Mouse (Mus musculus): ENCODE results near the gene Endov. TPM values are rescaled to one million over a fixed set of nuclear protein-coding genes. Genes with fewer than 3 reads are reported as not detected.

Endov gene
- polyA plus RNA-seq, 1 experiment from 2014 or later: 17.1 TPM

DNA sequence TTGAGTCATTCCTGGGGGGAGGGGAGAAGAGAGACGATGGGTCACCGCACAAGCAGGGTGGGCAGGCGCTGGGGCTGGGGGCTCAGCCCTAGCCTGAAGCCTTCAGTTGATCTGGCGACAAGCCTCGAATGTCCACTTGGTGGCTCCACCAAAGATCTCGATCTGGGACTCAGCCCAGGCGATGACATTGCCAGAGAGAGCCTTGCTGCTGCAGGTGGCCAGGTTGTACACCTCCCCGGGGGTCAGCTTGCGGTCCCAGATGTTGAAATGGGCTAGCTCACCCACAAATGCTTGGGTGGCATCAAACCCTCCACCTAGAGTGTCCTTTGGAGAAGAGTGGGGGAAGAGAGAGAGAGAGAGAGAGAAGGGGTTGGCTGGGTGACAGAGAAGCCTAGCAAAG is 51.2 kb downstream of the Endov start:
- H3K4me2 ChIP-seq (replicated peaks): no peak overlapping the region
- ATAC-seq (ENCODE audit: low FRiP score, low read depth): no peak
- peaks cover 87% of the 10 kb centered on the region for H3K27me3 ChIP-seq
- peaks cover 18% of the 10 kb centered on the region for H3K4me1 ChIP-seq
- H3K4me3 ChIP-seq: no peak overlapping the region
- H3K27ac ChIP-seq: no peak overlapping the region
- no peaks in the 10 kb centered on the region for H3K36me3 ChIP-seq
- H3K9ac ChIP-seq: no peak overlapping the region
- WGBS: 56% methylated on average over 9 of the region's 9 CpGs
- no peaks in the 10 kb centered on the region for H3K9me3 ChIP-seq

DNA sequence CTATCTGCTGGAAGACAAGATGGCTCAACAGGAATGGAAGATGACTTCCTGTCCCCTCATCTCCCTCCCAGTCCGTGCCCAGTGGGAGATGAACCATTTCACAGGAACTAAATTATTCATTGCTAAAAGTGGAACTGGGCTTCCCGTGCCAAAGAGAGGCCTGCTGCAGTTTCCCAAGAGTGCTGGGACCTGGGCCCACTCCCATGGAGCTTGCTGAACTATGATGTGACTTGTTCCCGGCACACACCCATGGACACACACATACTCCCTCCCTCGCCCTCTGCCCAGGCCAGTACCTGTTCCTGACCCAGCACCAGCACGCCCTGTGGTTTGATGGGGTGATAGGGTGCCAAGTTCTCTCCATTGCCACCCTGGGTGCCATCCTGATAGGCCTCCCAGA is 51.7 kb downstream of the Endov start:
- 76% methylated on average over 5 of the region's 5 CpGs for WGBS
- H3K9ac ChIP-seq: no peak overlapping the region
- H3K4me1 ChIP-seq: peaks cover 22% of the 10 kb centered on the region
- H3K9me3 ChIP-seq: no peaks in the 10 kb centered on the region
- H3K4me3 ChIP-seq: no peak overlapping the region
- no peaks in the 10 kb centered on the region for H3K36me3 ChIP-seq
- peaks cover 90% of the 10 kb centered on the region for H3K27me3 ChIP-seq
- H3K4me2 ChIP-seq (replicated peaks): no peak overlapping the region
- no peak for ATAC-seq (ENCODE audit: low FRiP score, low read depth)
- H3K27ac ChIP-seq: no peak overlapping the region

DNA sequence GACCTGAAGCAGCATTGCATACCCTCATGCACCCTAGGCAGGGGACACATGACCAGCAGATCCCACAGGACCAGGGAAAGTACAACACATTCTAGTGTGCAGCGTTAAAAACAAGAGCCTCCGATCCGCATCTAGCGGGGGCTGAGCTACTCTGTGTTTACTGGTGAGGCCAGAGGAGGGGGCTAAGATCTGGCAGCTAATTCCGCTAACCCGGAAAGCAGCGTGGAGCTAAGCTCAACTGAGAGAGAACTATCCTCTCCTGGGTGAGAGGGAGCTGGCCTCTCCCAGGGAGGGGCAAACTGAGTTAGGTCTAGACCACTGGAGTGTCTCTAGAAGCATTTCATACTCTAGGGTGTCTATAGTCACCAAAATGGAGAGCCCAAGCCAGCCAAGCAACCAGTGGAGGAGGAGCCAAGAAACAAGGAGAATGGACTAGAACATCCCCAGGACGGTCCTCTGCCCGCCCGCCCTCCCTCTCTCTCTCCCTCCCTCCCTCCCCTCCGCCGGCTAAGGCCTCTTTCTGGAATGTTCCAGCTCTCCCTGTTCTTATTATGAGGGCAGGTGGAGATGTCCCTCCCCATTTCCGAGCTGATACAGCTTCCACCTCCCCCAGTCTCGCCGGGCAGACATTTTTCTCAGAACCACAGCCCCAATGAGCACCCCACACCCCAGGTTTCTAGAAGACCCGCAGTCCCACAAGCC is 52.8 kb downstream of the Endov start:
- Histone ChIP-seq H3K27me3 (peaks cover 99% of the 10 kb centered on the region), H3K27ac (no peak overlapping the region)
- 39% methylated on average over 16 of the region's 16 CpGs for WGBS

DNA sequence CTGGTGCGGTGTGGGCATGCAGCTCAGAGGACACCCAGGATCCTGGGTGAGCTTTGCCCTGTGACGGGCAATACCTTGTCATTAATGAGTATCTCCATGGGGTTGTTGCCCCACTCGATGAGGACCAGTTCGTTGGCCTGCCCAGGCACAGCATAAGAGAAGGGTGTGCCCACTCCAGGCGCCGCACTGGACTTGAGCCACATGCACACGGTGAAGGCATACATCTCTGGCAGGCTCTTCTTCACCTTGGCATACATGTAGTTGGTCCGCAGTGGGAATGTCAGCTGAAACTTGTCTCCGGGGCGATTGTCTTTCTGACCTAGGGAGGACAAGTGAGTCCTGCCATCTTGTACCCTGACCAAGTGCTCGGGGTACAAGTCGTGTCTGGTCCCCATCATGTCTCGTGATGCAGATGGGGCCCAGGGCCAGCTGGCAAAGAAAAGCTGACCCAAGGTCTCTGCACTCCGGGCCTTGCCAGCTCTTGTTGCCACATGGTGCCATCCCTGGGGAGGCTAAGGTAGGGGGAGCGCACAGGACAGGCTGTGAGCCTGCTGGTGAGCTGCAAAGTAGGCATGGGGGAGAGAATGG is 53.5 kb downstream of the Endov start:
- WGBS: 84% methylated on average over 15 of the region's 15 CpGs
- Histone ChIP-seq H3K4me3 (no peak overlapping the region), H3K4me2 (replicated peaks) (no peak overlapping the region), H3K27ac (no peak overlapping the region), H3K27me3 (peaks cover 100% of the 10 kb centered on the region), H3K9ac (no peak overlapping the region), H3K4me1 (peaks cover 40% of the 10 kb centered on the region), H3K9me3 (no peaks in the 10 kb centered on the region), H3K36me3 (no peaks in the 10 kb centered on the region)
- no peak for ATAC-seq (ENCODE audit: low FRiP score, low read depth)

More for the DNA sequence above, 52.8 kb downstream of the Endov start:
- Histone ChIP-seq H3K4me3 (no peak overlapping the region), H3K9me3 (no peaks in the 10 kb centered on the region), H3K9ac (no peak overlapping the region), H3K4me1 (peaks cover 33% of the 10 kb centered on the region), H3K36me3 (no peaks in the 10 kb centered on the region), H3K4me2 (replicated peaks) (no peak overlapping the region)
- ATAC-seq (ENCODE audit: low FRiP score, low read depth): no peak

DNA sequence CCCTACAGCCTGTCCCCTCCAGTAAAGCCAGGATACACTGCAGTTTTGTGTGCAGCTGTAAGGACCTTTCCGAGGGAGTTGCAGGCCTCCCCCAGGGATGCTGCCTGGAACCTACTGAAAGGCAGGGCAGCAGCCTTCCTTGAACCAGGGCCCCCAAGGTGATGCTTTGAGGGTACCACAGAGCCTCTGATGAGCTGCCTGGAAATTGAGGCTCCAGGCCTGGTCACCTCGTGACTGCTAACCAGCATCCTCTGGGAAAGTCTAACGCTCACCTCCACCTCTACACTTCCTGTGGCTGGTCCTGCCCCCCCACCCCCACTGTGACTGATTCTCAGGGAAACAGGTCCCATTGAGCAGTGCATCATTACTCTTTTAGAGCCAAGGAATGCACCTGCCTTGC is 54.1 kb downstream of the Endov start:
- Histone ChIP-seq H3K9me3 (no peaks in the 10 kb centered on the region), H3K36me3 (no peaks in the 10 kb centered on the region), H3K9ac (no peak overlapping the region), H3K4me1 (peaks cover 41% of the 10 kb centered on the region), H3K27ac (no peak overlapping the region), H3K27me3 (peaks cover 100% of the 10 kb centered on the region), H3K4me2 (replicated peaks) (no peak overlapping the region), H3K4me3 (no peak overlapping the region)
- 39% methylated on average over 3 of the region's 3 CpGs for WGBS
- no peak for ATAC-seq (ENCODE audit: low FRiP score, low read depth)

DNA sequence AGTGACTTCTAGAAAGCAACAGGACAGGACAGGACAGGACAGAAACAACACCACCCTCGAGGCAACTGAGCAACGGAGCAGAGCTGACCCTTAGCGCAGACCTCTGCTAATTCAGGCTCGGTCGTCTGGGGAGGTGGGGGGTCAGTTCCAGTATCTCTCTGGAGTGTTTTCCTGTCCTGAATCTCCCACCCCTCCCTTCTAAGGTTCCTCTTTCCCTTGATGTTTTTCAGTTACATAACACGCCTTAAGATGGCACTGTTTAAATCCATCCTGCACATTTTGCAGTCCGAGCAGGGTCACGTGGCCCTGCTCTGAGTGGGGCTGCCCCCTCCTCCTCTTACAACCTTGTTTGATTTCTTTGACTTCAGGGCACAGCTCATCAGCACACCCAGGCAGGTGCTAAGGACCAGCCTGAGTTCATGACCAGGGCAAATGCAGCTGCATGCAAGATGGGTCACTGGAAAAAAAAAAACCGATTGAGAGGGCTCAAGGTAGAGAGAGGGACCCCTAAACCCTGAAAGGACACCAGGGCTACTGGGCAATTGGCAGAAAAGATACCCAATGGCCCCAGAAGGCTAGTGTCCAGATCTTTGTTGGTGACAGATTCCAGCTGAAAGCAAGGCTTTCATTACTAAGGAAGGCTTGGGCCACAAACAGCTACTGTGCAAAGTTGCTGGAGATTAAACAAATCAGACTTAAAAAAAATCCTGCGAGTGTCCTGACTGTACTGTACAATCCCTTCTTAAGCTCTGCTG is 54.8 kb downstream of the Endov start:
- H3K36me3 ChIP-seq: no peaks in the 10 kb centered on the region
- H3K4me2 ChIP-seq (replicated peaks): peak overlapping the region; percentile 99
- H3K9ac ChIP-seq: 0 out of 2 replicates have a peak overlapping the region, but pooled peaks have one; percentile 70
- 5% methylated on average over 10 of the region's 10 CpGs for WGBS
- peaks cover 45% of the 10 kb centered on the region for H3K4me1 ChIP-seq
- no peak for ATAC-seq (ENCODE audit: low FRiP score, low read depth)
- H3K9me3 ChIP-seq: no peaks in the 10 kb centered on the region
- H3K27ac ChIP-seq: no peak overlapping the region
- H3K4me3 ChIP-seq: peak overlapping the region; percentile 61
- peaks cover 100% of the 10 kb centered on the region for H3K27me3 ChIP-seq

DNA sequence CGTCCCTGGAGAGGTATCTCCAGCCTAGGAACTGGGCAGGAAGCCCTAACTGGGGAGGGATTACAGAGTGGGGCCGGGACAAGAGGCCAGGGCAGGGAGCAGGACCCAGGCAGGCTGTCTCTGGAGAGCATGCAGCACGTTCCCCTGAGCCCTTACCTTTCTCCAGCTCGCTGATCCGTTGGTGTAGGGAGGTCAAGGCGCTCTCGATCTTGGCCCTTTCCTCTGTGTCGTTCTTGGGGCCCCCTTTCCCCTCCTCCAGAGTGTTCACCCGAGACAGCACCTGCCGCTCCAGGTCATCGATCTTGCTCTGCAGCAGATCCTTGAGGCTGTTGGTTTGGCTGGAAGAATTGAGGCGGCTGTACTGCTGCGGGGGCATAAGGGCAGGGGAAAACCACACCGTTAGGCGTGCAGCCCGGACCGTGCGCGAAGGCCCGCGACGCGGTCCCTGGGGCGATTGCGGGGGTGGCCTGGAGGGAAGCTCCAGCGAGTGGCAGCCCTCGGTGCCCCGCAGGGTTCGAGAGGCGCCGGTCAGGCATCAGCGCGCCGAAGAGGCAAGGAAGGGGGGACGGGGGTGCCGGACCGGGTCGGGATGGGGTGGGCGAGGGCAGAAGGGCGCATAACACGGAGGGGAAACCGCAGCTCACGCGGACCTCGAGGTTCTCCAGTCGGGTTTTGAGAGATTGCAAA is 55.5 kb downstream of the Endov start:
- H3K4me2 ChIP-seq (replicated peaks): peak overlapping the region; percentile 99
- H3K9me3 ChIP-seq: no peaks in the 10 kb centered on the region
- no peak for ATAC-seq (ENCODE audit: low FRiP score, low read depth)
- H3K27me3 ChIP-seq: peaks cover 100% of the 10 kb centered on the region
- WGBS: under 1% methylated on average over 39 of the region's 46 CpGs
- peaks cover 51% of the 10 kb centered on the region for H3K4me1 ChIP-seq
- H3K4me3 ChIP-seq: peak overlapping the region; percentile 61
- no peaks in the 10 kb centered on the region for H3K36me3 ChIP-seq
- H3K27ac ChIP-seq: no peak overlapping the region
- H3K9ac ChIP-seq: peak overlapping the region; percentile 70

DNA sequence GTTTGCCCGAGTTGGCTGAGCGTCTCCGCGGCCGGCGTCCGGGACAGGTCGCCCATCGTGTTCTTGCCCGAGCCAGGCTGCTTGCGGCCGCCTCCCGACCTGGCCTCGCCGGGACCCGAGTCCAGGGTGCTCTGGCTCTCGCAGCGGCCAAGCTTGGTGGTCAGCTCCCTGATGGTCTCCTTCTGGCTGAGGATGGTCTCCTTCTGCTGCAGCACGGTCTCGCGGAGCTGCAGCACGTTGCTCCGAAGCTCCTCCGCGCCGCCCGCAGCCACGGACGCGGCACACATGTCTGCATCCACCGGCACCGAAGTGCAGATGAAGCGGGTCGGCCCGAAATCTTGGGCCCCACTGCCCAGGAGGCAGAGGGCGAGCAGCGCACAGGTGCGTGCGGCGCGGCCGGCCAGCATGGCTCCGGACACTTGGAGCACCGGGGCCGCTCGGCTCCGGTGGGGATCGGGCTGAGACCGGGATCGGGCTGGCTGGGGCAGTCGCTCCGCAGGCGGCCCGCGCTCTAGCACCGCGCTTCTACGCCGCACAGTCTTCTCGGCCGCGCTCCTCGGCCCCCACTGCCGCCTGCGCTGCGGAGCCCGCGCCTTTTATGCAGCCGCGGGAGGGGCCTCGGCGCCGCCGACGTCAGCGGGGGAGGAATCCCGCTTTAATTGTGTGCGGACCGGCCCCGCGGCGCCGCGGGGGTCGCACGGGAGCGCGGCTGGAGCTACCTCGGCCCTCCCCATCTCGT is 56.2 kb downstream of the Endov start, which contains the start of gene Nptx1:
Nptx1 (minus strand) TSS at position 571 of the 739 bp plus-strand sequence.
- 0 out of 2 replicates have a peak, but pooled peaks have one; percentile 13 for ATAC-seq (ENCODE audit: low FRiP score, low read depth)
- peak within 1 kb of the TSS; percentile 99 for H3K4me2 ChIP-seq (replicated peaks)
- H3K27me3 ChIP-seq: peaks cover 100% of the 10 kb centered on the region
- WGBS: under 1% methylated on average over 89 of the region's 90 CpGs
- no peaks in the 10 kb centered on the region for H3K9me3 ChIP-seq
- no peaks in the 10 kb centered on the region for H3K36me3 ChIP-seq
- H3K4me1 ChIP-seq: peaks cover 54% of the 10 kb centered on the region
- H3K9ac ChIP-seq: peak within 1 kb of the TSS; percentile 70
- no peak within 1 kb of the TSS for H3K27ac ChIP-seq
- H3K4me3 ChIP-seq: peak within 1 kb of the TSS; percentile 61

DNA sequence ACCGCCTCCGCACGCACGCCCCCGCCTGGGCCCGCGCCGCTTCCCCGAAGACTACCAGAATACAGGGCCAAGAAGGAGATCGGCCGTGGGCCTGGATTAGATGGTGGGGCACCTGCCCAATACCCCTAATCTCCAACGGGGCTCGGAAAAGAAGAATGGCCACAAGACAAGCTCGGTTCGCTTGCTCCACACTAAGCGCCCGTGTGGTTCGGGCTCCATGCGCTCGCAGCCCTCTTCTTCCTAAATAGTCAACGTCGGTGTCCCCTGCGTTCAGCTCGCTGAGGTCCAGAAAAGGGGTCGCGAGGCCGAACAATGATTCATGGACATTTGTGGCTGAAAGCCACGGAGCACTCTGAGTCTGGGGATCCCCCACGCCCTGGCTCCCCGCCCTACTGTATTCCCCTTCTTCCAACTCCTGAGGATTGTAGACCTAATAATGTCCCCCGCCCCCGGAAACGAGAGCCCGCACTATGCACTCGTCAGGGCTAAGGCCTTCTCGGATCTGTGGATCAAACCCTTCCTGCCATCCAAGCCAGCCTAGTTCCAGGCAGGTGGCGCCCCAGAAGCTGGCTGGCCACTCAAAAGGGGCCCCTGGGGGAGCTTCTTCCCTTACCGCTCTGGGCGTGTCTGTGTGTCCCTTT is 56.9 kb downstream of the Endov start:
- H3K36me3 ChIP-seq: no peaks in the 10 kb centered on the region
- WGBS: under 1% methylated on average over 39 of the region's 39 CpGs
- H3K9me3 ChIP-seq: no peaks in the 10 kb centered on the region
- H3K27me3 ChIP-seq: peaks cover 100% of the 10 kb centered on the region
- ATAC-seq (ENCODE audit: low FRiP score, low read depth): 0 out of 2 replicates have a peak, but pooled peaks have one; percentile 2
- no peak overlapping the region for H3K27ac ChIP-seq
- peak overlapping the region; percentile 99 for H3K4me2 ChIP-seq (replicated peaks)
- H3K9ac ChIP-seq: peak overlapping the region; percentile 70
- H3K4me1 ChIP-seq: peaks cover 57% of the 10 kb centered on the region
- H3K4me3 ChIP-seq: peak overlapping the region; percentile 61

DNA sequence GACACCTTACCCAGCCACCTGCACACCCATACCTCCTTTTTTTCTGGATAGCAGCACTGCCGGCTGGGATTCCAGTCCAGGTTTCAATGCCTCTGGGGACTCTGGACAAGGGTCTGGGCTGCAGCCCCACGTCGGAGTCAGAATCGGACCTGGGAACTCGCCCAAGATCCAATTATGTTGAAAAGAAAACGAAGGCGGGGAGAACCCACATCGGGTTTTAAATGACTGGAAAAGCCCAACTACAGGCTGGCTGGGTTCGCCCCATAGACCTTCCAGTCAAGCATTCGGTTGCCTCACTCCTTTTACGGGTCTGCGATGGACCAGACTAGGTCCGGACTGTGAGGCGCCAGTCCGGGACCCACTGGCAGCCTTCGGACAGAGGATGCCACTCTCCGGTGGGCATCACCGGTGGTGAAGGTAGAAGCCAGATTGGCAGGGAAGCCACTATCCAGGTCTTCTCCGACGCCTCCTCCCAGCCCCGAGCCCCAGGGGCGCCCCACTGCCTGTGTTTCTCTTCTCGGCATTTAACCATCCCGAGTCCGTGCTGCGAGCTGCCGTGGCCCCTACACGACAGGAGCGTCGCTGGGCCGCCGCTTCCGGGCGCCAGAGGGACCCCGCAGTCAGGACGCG is 57.7 kb downstream of the Endov start:
- H3K27ac ChIP-seq: no peak overlapping the region
- peaks cover 57% of the 10 kb centered on the region for H3K4me1 ChIP-seq
- H3K9ac ChIP-seq: peak overlapping the region; percentile 60
- WGBS: under 1% methylated on average over 37 of the region's 37 CpGs
- H3K36me3 ChIP-seq: no peaks in the 10 kb centered on the region
- peaks cover 97% of the 10 kb centered on the region for H3K27me3 ChIP-seq
- H3K4me3 ChIP-seq: peak overlapping the region; percentile 61
- peak overlapping the region; percentile 99 for H3K4me2 ChIP-seq (replicated peaks)
- ATAC-seq (ENCODE audit: low FRiP score, low read depth): no peak
- no peaks in the 10 kb centered on the region for H3K9me3 ChIP-seq

Measured in limb, embryonic 13.5 days (tissue).